Mouse (Mus musculus) CH12.LX (cell line): Measurements from ENCODE around the gene Fads3. TPM values are rescaled to one million over a fixed set of nuclear protein-coding genes. Genes with fewer than 3 reads are reported as not detected.

Experiments used
- DNase-seq: peaks from one replicate; pipeline ENCODE4 v3.0.0-alpha.2; 2013; ENCODE audit errors: extremely low read depth
- H3K27ac ChIP-seq: 2 replicates; pipeline ENCODE4 v1.5.1; 2012; ENCODE audit warnings: low read depth, mild to moderate bottlenecking, control low read depth, moderate library complexity; ENCODE audit not compliant: insufficient read depth
- H3K27me3 ChIP-seq: replicated peaks from 2 replicates; pipeline ENCODE3; 2012; ENCODE audit warnings: inconsistent platforms
- H3K36me3 ChIP-seq, 2 experiments: replicated peaks in 1 of 2; 2 replicates each; pipeline versions ENCODE3 to v1.6.1; 2012; ENCODE audit warnings: inconsistent platforms in 1 of 2, low read length in 1 of 2, mild to moderate bottlenecking in 1 of 2, mixed read lengths in 1 of 2, moderate library complexity in 1 of 2; ENCODE audit not compliant: control insufficient read depth in 1 of 2, insufficient read depth in 1 of 2
- H3K4me1 ChIP-seq, 2 experiments: 2 replicates each; pipeline ENCODE4 v1.6.1; 2012; ENCODE audit warnings: inconsistent platforms in 1 of 2, moderate library complexity in 1 of 2; ENCODE audit not compliant: insufficient read depth in 2 of 2, control insufficient read depth in 1 of 2
- H3K4me2 ChIP-seq: 2 replicates; pipeline ENCODE4 v1.6.1; 2012; ENCODE audit warnings: low read depth, mild to moderate bottlenecking, control low read depth; ENCODE audit not compliant: poor library complexity, insufficient read depth, severe bottlenecking
- H3K4me3 ChIP-seq, 3 experiments: fragments of 150-350 bp in 1 of 3; sonication (generic) in 1 of 3; replicated peaks in 1 of 3; 2 replicates each; pipeline versions ENCODE3 to v1.5.1; 2011 to 2012; ENCODE audit warnings: low read depth in 2 of 3, low read length in 2 of 3, mild to moderate bottlenecking in 2 of 3, moderate library complexity in 2 of 3, control low read depth in 1 of 3, improper control_type of control experiment in 1 of 3, inconsistent platforms in 1 of 3, mixed read lengths in 1 of 3; ENCODE audit not compliant: poor library complexity in 1 of 3
- H3K79me2 ChIP-seq: replicated peaks from 2 replicates; pipeline ENCODE4 v1.6.1; 2012; ENCODE audit warnings: mild to moderate bottlenecking, moderate library complexity; ENCODE audit not compliant: control insufficient read depth, poor library complexity, insufficient read depth, severe bottlenecking; ENCODE audit errors: extremely low read depth
- H3K9ac ChIP-seq: 2 replicates; pipeline ENCODE4 v1.6.1; 2012; ENCODE audit warnings: low read depth, mild to moderate bottlenecking, control low read depth, moderate library complexity; ENCODE audit not compliant: insufficient read depth
- H3K9me3 ChIP-seq: replicated peaks from 2 replicates; pipeline ENCODE3; 2012; ENCODE audit warnings: low read length, inconsistent platforms, mixed read lengths
- CHD1 ChIP-seq: IDR thresholded peaks from 2 replicates; pipeline ENCODE4 v1.6.1; 2012; ENCODE audit warnings: low read depth, low read length, improper control_type of control experiment, inconsistent platforms
- CTCF ChIP-seq, 2 experiments: IDR thresholded peaks in 1 of 2; conservative IDR thresholded peaks in 1 of 2; 2 replicates each; pipeline ENCODE4 v1.5.1; 2011 to 2012; ENCODE audit warnings: low read depth in 2 of 2, low read length in 2 of 2, improper control_type of control experiment in 1 of 2, inconsistent platforms in 1 of 2, mild to moderate bottlenecking in 1 of 2, moderate library complexity in 1 of 2
- GABPA ChIP-seq: IDR thresholded peaks from 2 replicates; pipeline ENCODE4 v1.6.1; 2012; ENCODE audit warnings: low read depth, low read length, improper control_type of control experiment, inconsistent platforms; ENCODE audit not compliant: insufficient replicate concordance
- HCFC1 ChIP-seq: IDR thresholded peaks from 2 replicates; pipeline ENCODE4 v1.6.1; 2012; ENCODE audit warnings: low read depth, mild to moderate bottlenecking, inconsistent platforms, low read length, improper control_type of control experiment
- JUN ChIP-seq: IDR thresholded peaks from 2 replicates; pipeline ENCODE4 v1.6.1; 2011; ENCODE audit warnings: low read depth, mild to moderate bottlenecking, low read length, improper control_type of control experiment, moderate library complexity; ENCODE audit not compliant: insufficient read depth
- KAT2A ChIP-seq: IDR thresholded peaks from 2 replicates; pipeline ENCODE4 v1.6.1; 2012; ENCODE audit warnings: low read length, improper control_type of control experiment, inconsistent platforms; ENCODE audit not compliant: insufficient replicate concordance
- MAFK ChIP-seq: IDR thresholded peaks from 2 replicates; pipeline ENCODE4 v1.6.1; 2011; ENCODE audit warnings: low read length, improper control_type of control experiment; ENCODE audit not compliant: insufficient replicate concordance
- MAX ChIP-seq: IDR thresholded peaks from 2 replicates; pipeline ENCODE4 v1.6.1; 2011; ENCODE audit warnings: low read length, improper control_type of control experiment
- MAZ ChIP-seq: IDR thresholded peaks from 2 replicates; pipeline ENCODE4 v1.6.1; 2012; ENCODE audit warnings: low read depth, mild to moderate bottlenecking, inconsistent platforms, low read length, improper control_type of control experiment, moderate library complexity
- MYC ChIP-seq: IDR thresholded peaks from 2 replicates; pipeline ENCODE4 v1.6.1; 2011; ENCODE audit warnings: low read depth, mild to moderate bottlenecking, improper control_type of control experiment, low read length
- POLR2A ChIP-seq: IDR thresholded peaks from 2 replicates; pipeline ENCODE4 v1.6.1; 2011; ENCODE audit warnings: low read depth, mild to moderate bottlenecking, improper control_type of control experiment, low read length
- POLR2AphosphoS2 ChIP-seq: IDR thresholded peaks from 2 replicates; pipeline ENCODE4 v1.6.1; 2011; ENCODE audit warnings: low read depth, low read length, improper control_type of control experiment
- RAD21 ChIP-seq: IDR thresholded peaks from 2 replicates; pipeline ENCODE4 v1.6.1; 2011; ENCODE audit warnings: low read depth, mild to moderate bottlenecking, low read length, improper control_type of control experiment, moderate library complexity
- SMC3 ChIP-seq: IDR thresholded peaks from 2 replicates; pipeline ENCODE4 v1.6.1; 2011; ENCODE audit warnings: low read depth, low read length, improper control_type of control experiment
- TBP ChIP-seq: conservative IDR thresholded peaks from 2 replicates; pipeline ENCODE4 v1.6.1; 2011; ENCODE audit warnings: low read depth, low read length, improper control_type of control experiment
- TCF12 ChIP-seq: IDR thresholded peaks from 2 replicates; pipeline ENCODE4 v1.6.1; 2014; ENCODE audit warnings: low read depth, mild to moderate bottlenecking, inconsistent platforms, low read length, improper control_type of control experiment
- USF2 ChIP-seq: conservative IDR thresholded peaks from 2 replicates; pipeline ENCODE4 v1.6.1; 2011; ENCODE audit warnings: low read depth, low read length, improper control_type of control experiment
- ZC3H11A ChIP-seq: IDR thresholded peaks from 2 replicates; pipeline ENCODE4 v1.6.1; 2012; ENCODE audit warnings: low read depth, mild to moderate bottlenecking, inconsistent platforms, low read length, improper control_type of control experiment
- ZKSCAN1 ChIP-seq: IDR thresholded peaks from 2 replicates; pipeline ENCODE4 v1.6.1; 2012; ENCODE audit warnings: low read depth, inconsistent platforms, low read length, improper control_type of control experiment, borderline replicate concordance
- ZMIZ1 ChIP-seq: IDR thresholded peaks from 2 replicates; pipeline ENCODE4 v1.6.1; 2012; ENCODE audit warnings: low read depth, mild to moderate bottlenecking, inconsistent platforms, low read length, improper control_type of control experiment
- ZNF384 ChIP-seq: IDR thresholded peaks from 2 replicates; pipeline ENCODE4 v1.6.1; 2012; ENCODE audit warnings: low read depth, low read length, improper control_type of control experiment, inconsistent platforms
- dilution Hi-C: fragments of 300-500 bp; cut with MboI; formaldehyde crosslinking; loops from 2 replicates; pipeline ENCODE4 v1.14.3; 2020; ENCODE audit warnings: low sequenced_read_pairs; ENCODE audit not compliant: extremely low pct_unique_long_range_greater_than_20kb, extremely low pct_ligation_motif_present
- in situ Hi-C: fragments of 300-500 bp; cut with MboI; formaldehyde crosslinking; loops from 3 replicates; pipeline ENCODE4 v1.14.3; 2019; ENCODE audit warnings: low sequenced_read_pairs, low pct_ligation_motif_present, low pct_unique_long_range_greater_than_20kb, mixed read lengths
- polyA plus RNA-seq: library from polyadenylated mRNA; unstranded; fragments of >175 nt; gene quantifications from 2 replicates; pipeline ENCODE4 v1.2.1, GENCODE M21; 2012; ENCODE audit warnings: low read depth; ENCODE audit not compliant: insufficient read length
- total RNA-seq, 2 experiments: library from RNA; depleted of rRNA; stranded (reverse); fragments of 300-350 nt in 1 of 2; fragments of >200 nt in 1 of 2; gene quantifications; 2 replicates each; pipeline ENCODE4 v1.2.3; 2012 to 2014

Gene Fads3
- total and polyA plus RNA-seq, 3 experiments = 0.29 to 1.1 TPM; not detected in 1

DNA sequence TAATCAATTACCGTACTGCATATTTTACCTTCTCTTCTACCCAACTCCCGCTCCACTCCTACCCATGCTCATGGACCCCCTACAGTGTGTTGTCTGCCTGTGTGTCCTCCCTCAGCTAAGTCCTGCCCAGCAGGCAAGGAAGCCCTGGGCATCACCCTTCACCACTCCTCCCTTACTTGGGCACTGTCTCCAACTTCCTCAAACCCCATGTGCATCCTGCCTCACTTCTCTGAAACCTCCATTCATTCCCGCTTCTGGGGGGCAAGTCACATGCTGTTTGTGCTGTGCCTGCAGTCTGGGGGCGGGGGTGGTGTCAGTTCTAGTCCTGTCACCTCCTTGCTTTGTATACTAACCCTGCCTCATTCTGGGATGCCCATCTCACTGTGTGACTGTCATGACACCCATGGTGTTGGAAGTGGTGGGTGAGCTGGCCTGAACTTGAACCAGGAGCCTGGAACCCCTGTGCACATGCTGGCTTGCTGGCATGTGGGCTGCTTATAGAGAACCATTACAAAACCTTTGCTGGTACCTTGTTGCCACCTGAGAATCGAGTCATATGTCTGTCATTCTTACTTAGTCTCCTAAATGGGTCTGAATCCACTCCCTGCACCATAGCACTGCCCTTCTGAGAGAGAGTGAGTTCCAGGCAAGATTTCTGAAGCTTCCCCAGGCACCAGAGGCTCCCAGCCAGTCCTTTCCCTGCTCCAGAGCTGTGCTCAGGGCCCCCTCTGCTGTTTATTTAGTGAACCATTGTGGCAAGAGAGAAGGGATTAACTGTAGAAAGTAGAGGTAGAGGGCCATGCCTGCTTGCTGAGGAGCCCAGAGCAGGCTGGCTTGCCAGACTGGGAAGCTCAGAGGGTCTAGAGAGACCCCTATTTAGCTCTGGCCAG is 18.7 kb upstream of the Fads3 start:
- Histone ChIP-seq H3K27me3 (peaks cover 34% of the 10 kb centered on the region), H3K36me3 (no peaks in the 10 kb centered on the region), H3K9me3 (no peaks in the 10 kb centered on the region), H3K4me1 (peaks cover 6 to 21% of the 10 kb centered on the region in 2 experiments), H3K9ac (no peak overlapping the region), H3K27ac (no peak overlapping the region), H3K4me2 (no peak overlapping the region), H3K79me2 (no peaks in the 10 kb centered on the region), H3K4me3 (no peak overlapping the region)
- DNase-seq = peak; percentile 15
- TF ChIP-seq SMC3 (peak; percentile 62), HCFC1 (no peak), CTCF (conservative IDR thresholded peaks at IDR 0.05 in 1 of 2, IDR thresholded peaks at IDR 0.05 in 1 of 2; ENCODE audit: low read depth in 2 of 2, low read length in 2 of 2) (peak in 1 of 2 experiments; percentile 55; a peak in 2 of 4 replicates), RAD21 (peak; percentile 51)
- in situ Hi-C loops = no loop called here
- dilution Hi-C loops = no loop called here

DNA sequence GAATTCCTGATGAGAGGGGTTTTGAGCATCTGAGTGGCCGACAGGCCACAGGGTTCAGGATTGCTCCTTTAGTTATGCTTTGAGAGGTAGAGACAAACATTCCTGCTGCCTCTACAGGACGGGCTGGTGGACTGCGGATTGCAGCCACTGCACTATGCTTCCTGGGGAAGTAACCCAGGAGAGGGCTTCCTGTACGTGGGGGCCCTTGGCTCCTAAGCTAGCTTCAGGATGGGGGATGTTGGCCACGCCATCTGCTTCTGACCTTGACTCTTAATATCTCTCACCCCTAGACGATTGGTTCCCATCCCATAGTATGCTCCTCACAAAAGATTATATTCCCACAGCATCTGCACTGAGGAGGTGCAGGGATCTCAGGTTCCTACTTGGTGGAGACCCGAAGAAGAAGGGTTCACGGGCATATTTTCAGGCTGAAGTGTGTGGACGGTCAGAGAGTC is 18.0 kb upstream of the Fads3 start:
- in situ Hi-C loops = no loop called here
- no peak overlapping the region for H3K4me3 ChIP-seq
- no peak overlapping the region for H3K27ac ChIP-seq
- no peaks in the 10 kb centered on the region for H3K36me3 ChIP-seq
- no peaks in the 10 kb centered on the region for H3K79me2 ChIP-seq
- H3K4me1 ChIP-seq = peaks cover 4 to 15% of the 10 kb centered on the region in 2 experiments
- TF ChIP-seq ZNF384 (no peak), ZKSCAN1 (no peak), MAFK (no peak), POLR2A (no peak), MAX (no peak), GABPA (no peak), ZMIZ1 (no peak), JUN (no peak), TBP (no peak), TCF12 (no peak), CHD1 (no peak), ZC3H11A (no peak), MYC (no peak), POLR2AphosphoS2 (no peak), USF2 (no peak), CTCF (conservative IDR thresholded peaks at IDR 0.05 in 1 of 2, IDR thresholded peaks at IDR 0.05 in 1 of 2; ENCODE audit: low read depth in 2 of 2, low read length in 2 of 2) (no peak), SMC3 (no peak), KAT2A (no peak), MAZ (no peak), HCFC1 (no peak)
- H3K4me2 ChIP-seq = no peak overlapping the region
- H3K27me3 ChIP-seq = peaks cover 31% of the 10 kb centered on the region
- dilution Hi-C loops = no loop called here
- DNase-seq = no peak
- no peak overlapping the region for H3K9ac ChIP-seq
- H3K9me3 ChIP-seq = no peaks in the 10 kb centered on the region
